Mouse (Mus musculus) small intestine, adult 2 months (tissue): ENCODE results near the gene Tle3.

Source experiments
- CTCF ChIP-seq: fragments of 200-500 bp; IDR thresholded peaks from 2 replicates; pipeline ENCODE4 v1.5.1; 2012; ENCODE audit warnings: low read depth, mild to moderate bottlenecking, control low read depth, inconsistent platforms, low read length, moderate library complexity, mixed read lengths; ENCODE audit not compliant: insufficient replicate concordance, insufficient read length; ENCODE audit errors: extremely low read depth
- POLR2A ChIP-seq: fragments of 200-500 bp; IDR thresholded peaks from 2 replicates; pipeline ENCODE4 v1.6.1; 2012; ENCODE audit warnings: low read depth, mild to moderate bottlenecking, control low read depth, inconsistent platforms, low read length, moderate library complexity

- TF ChIP-seq CTCF (no peak), POLR2A (no peak)
Observed at GRCm38 (mm10) chr9:61378516-61378915, 6.3 kb downstream of the Tle3 start.
